Mouse (Mus musculus): Measurements from ENCODE around the gene Crtc2.
"Not testable (repeated sequence)": the region's sequence is repeated elsewhere in the genome, so short reads cannot be mapped to it uniquely, and the experiment has no call there.

Crtc2 gene

GRCm38 (mm10) chr3:90242984-90243775, 10.8 kb upstream of the Crtc2 start, which contains the start of gene Creb3l4:
Gene Creb3l4 (minus strand): TSS chr3:90243512.
- peak; percentile 70 for DNase-seq (ENCODE audit: low spot score)

GRCm38 (mm10) chr3:90245406-90245805, 8.6 kb upstream of the Crtc2 start:
- DNase-seq (ENCODE audit: low spot score), result no peak

GRCm38 (mm10) chr3:90247630-90247959, 6.4 kb upstream of the Crtc2 start:
- DNase-seq (ENCODE audit: low spot score), result no peak

GRCm38 (mm10) chr3:90247960-90248745, 5.8 kb upstream of the Crtc2 start, which contains the start of gene Slc39a1:
Gene Slc39a1 (plus strand): TSS chr3:90248172.
- peak; percentile 92 for DNase-seq (ENCODE audit: low spot score)

GRCm38 (mm10) chr3:90248746-90249100, 5.2 kb upstream of the Crtc2 start:
- no peak for DNase-seq (ENCODE audit: low spot score)

GRCm38 (mm10) chr3:90250791-90251190, 3.2 kb upstream of the Crtc2 start:
- DNase-seq (ENCODE audit: low spot score), result no peak

- not testable (repeated sequence) for DNase-seq (ENCODE audit: low spot score)
Measured at GRCm38 (mm10) chr3:90251731-90252226, 2.2 kb upstream of the Crtc2 start.

GRCm38 (mm10) chr3:90252659-90253058, 1.3 kb upstream of the Crtc2 start:
- not testable (repeated sequence) for DNase-seq (ENCODE audit: low spot score)

GRCm38 (mm10) chr3:90253174-90253573, 789 bp upstream of the Crtc2 start:
- not testable (repeated sequence) for DNase-seq (ENCODE audit: low spot score)

- no peak for DNase-seq (ENCODE audit: low spot score)
Measured at GRCm38 (mm10) chr3:90254419-90255193, 643 bp downstream of the Crtc2 start.

- no peak for DNase-seq (ENCODE audit: low spot score)
Measured at GRCm38 (mm10) chr3:90255194-90255565, 1.2 kb downstream of the Crtc2 start.

GRCm38 (mm10) chr3:90255784-90256353, 1.9 kb downstream of the Crtc2 start:
- no peak for DNase-seq (ENCODE audit: low spot score)

- DNase-seq (ENCODE audit: low spot score), result no peak
Measured at GRCm38 (mm10) chr3:90256731-90257530, 3.0 kb downstream of the Crtc2 start.

GRCm38 (mm10) chr3:90258521-90258920, 4.6 kb downstream of the Crtc2 start:
- no peak for DNase-seq (ENCODE audit: low spot score)

- no peak for DNase-seq (ENCODE audit: low spot score)
Measured at GRCm38 (mm10) chr3:90263121-90263771, 9.3 kb downstream of the Crtc2 start.

GRCm38 (mm10) chr3:90264687-90265033, 10.7 kb downstream of the Crtc2 start:
- no peak for DNase-seq (ENCODE audit: low spot score)

- DNase-seq (ENCODE audit: low spot score), result peak; percentile 97
Measured at GRCm38 (mm10) chr3:90265034-90265931, 11.3 kb downstream of the Crtc2 start, which contains the start of gene Dennd4b. Gene Dennd4b (plus strand): TSS chr3:90265185.

GRCm38 (mm10) chr3:90265932-90266741, 12.2 kb downstream of the Crtc2 start:
- DNase-seq (ENCODE audit: low spot score), result no peak

Measured in testis, postnatal 10 days (tissue).